Mouse (Mus musculus) E14TG2a.4 (cell line): Measurements from ENCODE around the gene Rftn1.

ENCODE experiments used
- CTCF ChIP-seq: conservative IDR thresholded peaks from 2 replicates; pipeline ENCODE4 v1.5.1; 2014; ENCODE audit warnings: low read length
- NANOG ChIP-seq: IDR thresholded peaks from 2 replicates; pipeline ENCODE4 v1.6.1; 2014; ENCODE audit warnings: borderline replicate concordance, low read length, mixed read lengths
- POU5F1 ChIP-seq: IDR thresholded peaks from 2 replicates; pipeline ENCODE4 v1.6.1; 2014; ENCODE audit warnings: low read length, borderline replicate concordance

DNA sequence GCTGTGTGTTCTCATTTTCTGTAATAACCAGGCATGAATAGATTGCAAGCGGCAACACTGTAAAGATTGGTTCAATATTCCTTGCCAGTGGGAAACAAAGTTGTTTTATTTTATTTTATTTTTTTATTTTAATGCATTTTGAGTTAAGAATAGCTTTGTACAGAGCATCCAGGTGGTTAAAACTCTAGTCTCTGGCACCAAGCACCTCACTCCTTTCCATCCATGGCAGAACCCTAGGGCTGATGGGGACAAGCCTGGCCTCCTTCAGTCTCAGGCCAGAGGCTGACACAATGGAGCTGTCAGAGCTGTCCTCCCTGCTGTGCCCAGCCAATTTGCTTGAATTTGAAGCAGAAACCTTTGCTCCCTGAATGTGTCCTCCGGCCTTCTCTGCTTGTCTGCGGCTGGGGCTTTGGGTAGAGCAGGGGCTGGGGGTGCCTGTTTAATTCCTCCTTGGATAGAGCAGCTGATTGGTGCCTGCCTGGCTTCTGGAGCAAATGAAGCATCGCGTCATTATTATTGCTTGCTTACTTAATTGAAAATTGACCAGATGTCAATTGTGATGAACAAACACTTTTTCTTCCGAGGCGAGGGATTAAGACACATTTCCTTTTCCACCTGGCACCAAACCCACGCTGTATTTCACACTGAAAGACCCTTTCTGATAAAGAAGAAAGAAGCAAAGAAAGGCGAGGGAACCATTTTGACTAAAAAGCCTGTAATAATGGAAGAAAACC is 46.4 kb upstream of the Rftn1 start:
- no peak for TF ChIP-seq CTCF
- no peak for TF ChIP-seq NANOG
- no peak for TF ChIP-seq POU5F1
